In genomic region chr2:54915088-54915670, GRCm38 (mm10) we compare ENCODE assay signal across 16 mouse cellular contexts.
"Had no signal": no experiment of that assay in that cellular context is flagged by ENCODE, and none has a peak within 500 bp of the region (broad histone marks: within the 10 kb centered on the region; RNA-seq: fewer than 3 reads in every experiment).

No protein-coding gene starts in this region.

- H3K9ac ChIP-seq: liver, embryonic 14.5 days; lung, embryonic 14.5 days; midbrain, embryonic 12.5 days; stomach, embryonic 15.5 days had no signal

- DNase-seq: lung, adult 18-20 months; lung, embryonic 14.5 days; lung, postnatal 10 days; lung, postnatal 4 days; midbrain, embryonic 14.5 days; right cerebral cortex, postnatal 14 days; thymus, adult 2 months; thymus, postnatal 25 days; thymus, postnatal 4 days had no signal

- H3K36me3 ChIP-seq: midbrain, embryonic 10.5 days; midbrain, embryonic 12.5 days; stomach, embryonic 15.5 days had no signal

- H3K27ac ChIP-seq: liver, embryonic 14.5 days; midbrain, embryonic 10.5 days; midbrain, embryonic 12.5 days; stomach, embryonic 15.5 days; stomach, postnatal 0 days had no signal

- H3K9me3 ChIP-seq: midbrain, embryonic 10.5 days; midbrain, embryonic 12.5 days; stomach, embryonic 15.5 days had no signal

- ATAC-seq: midbrain, embryonic 16.5 days had no signal

- H3K4me1 ChIP-seq: midbrain, embryonic 10.5 days; midbrain, embryonic 12.5 days; stomach, embryonic 15.5 days had no signal

- H3K27me3 ChIP-seq: midbrain, embryonic 12.5 days; stomach, embryonic 15.5 days had no signal

- H3K4me3 ChIP-seq: midbrain, embryonic 10.5 days; midbrain, embryonic 12.5 days; myocyte; stomach, embryonic 15.5 days had no signal

- H3K4me2 ChIP-seq: lung, embryonic 14.5 days; midbrain, embryonic 12.5 days; stomach, embryonic 15.5 days had no signal
